Mouse (Mus musculus): Measurements from ENCODE around the gene Def6.

DNA sequence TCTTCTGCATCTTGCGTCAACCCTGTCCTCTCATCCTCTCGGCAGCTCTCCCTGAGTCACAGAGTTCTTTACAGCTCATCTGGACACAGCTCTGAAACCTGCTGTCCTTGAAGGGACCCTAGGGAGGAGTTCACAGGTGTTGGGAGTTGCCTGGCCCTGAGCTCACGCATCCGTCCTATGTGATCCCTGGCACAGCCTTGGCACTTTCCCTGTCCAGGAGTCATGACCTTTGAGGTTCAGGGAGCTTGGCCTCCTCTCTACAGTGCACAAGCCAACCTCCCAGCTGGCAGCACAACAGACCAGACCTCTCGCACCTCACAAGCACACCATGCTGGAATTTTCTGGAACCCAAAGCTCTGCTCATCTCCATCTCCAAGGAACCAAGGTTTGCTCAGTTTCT is 33.3 kb downstream of the Def6 start:
- TF ChIP-seq CTCF (conservative IDR thresholded peaks at IDR 0.05; ENCODE audit: low read length) (no peak), POU5F1 (IDR thresholded peaks at IDR 0.05; ENCODE audit: borderline replicate concordance, low read length) (no peak)
